Comparison of ENCODE assay signal across 24 mouse cellular contexts in genomic region chr19:38745810-38746491, GRCm38 (mm10).
DNase-seq lines count a peak whose midpoint lies in the region; ATAC-seq and TF ChIP-seq lines count a peak whose summit lies in the region.
"Had no signal": no experiment of that assay in that cellular context is flagged by ENCODE, and none has a peak within 500 bp of the region (broad histone marks: within the 10 kb centered on the region; RNA-seq: fewer than 3 reads in every experiment).

No protein-coding gene starts in this region.

- TF ChIP-seq EP300 in stomach, postnatal 0 days (optimal IDR thresholded peaks at IDR 0.05): no peak

- no peaks in the 10 kb centered on the region for H3K27me3 ChIP-seq in stomach, embryonic 15.5 days (replicated peaks)
- H3K27me3 ChIP-seq in stomach, postnatal 0 days (ENCODE audit: control insufficient read depth, insufficient read depth, low read length): no peaks in the 10 kb centered on the region
- H3K27me3 ChIP-seq in embryonic facial prominence, embryonic 14.5 days (replicated peaks; ENCODE audit: control insufficient read depth, insufficient read depth, low read length): no peaks in the 10 kb centered on the region
- no peaks in the 10 kb centered on the region for H3K27me3 ChIP-seq in limb, embryonic 13.5 days
- H3K27me3 ChIP-seq: forebrain, embryonic 12.5 days; hindbrain, embryonic 15.5 days; liver, embryonic 13.5 days; neural tube, embryonic 15.5 days had no signal

- no peaks in the 10 kb centered on the region for H3K4me1 ChIP-seq in stomach, embryonic 15.5 days
- no peaks in the 10 kb centered on the region for H3K4me1 ChIP-seq in stomach, postnatal 0 days (replicated peaks; ENCODE audit: control insufficient read depth, insufficient read depth)
- H3K4me1 ChIP-seq in embryonic facial prominence, embryonic 14.5 days (ENCODE audit: control insufficient read depth, insufficient read depth, low read length): peaks cover 26% of the 10 kb centered on the region
- peaks cover 29% of the 10 kb centered on the region for H3K4me1 ChIP-seq in limb, embryonic 13.5 days
- H3K4me1 ChIP-seq: forebrain, embryonic 12.5 days; hindbrain, embryonic 15.5 days; liver, embryonic 13.5 days; neural tube, embryonic 15.5 days had no signal

- 57% methylated on average over 10 of the region's 10 CpGs for WGBS in stomach, embryonic 15.5 days
- 69% methylated on average over 10 of the region's 10 CpGs for WGBS in stomach, postnatal 0 days
- 49% methylated on average over 10 of the region's 10 CpGs for WGBS in embryonic facial prominence, embryonic 14.5 days
- WGBS in limb, embryonic 13.5 days: 58% methylated on average over 10 of the region's 10 CpGs

- DNase-seq in stomach, postnatal 0 days (ENCODE audit: low spot score): no peak
- peak; percentile 29 for DNase-seq in Muller cell, postnatal 12 days (ENCODE audit: inconsistent ontology term)
- peak; percentile 32 for DNase-seq in embryonic facial prominence, embryonic 14.5 days (ENCODE audit: low spot score)
- no peak for DNase-seq in cerebellum, postnatal 10 days
- DNase-seq in left cerebral cortex, adult 18-20 months (ENCODE audit: low spot score in 2 of 2): no peak
- no peak for DNase-seq in heart, postnatal 4 days
- DNase-seq: adrenal gland, adult 2 months; cerebellum, adult 8-10 months; heart, postnatal 10 days; kidney, adult 8-10 months; layer of hippocampus, postnatal 36 days; left cerebral cortex, postnatal 4 days; liver, embryonic 13.5 days; lung, postnatal 4 days; right cerebral cortex, postnatal 14 days; spleen, adult 18-20 months had no signal

- TF ChIP-seq CTCF in stomach, postnatal 0 days (IDR thresholded peaks at IDR 0.05; ENCODE audit: low read depth): no peak

- no peak overlapping the region for H3K4me2 ChIP-seq in stomach, embryonic 15.5 days
- H3K4me2 ChIP-seq in stomach, postnatal 0 days (replicated peaks; ENCODE audit: low read depth): no peak overlapping the region
- H3K4me2 ChIP-seq in embryonic facial prominence, embryonic 14.5 days (ENCODE audit: low read depth, low read length): no peak overlapping the region
- H3K4me2 ChIP-seq in limb, embryonic 13.5 days (replicated peaks): 0 out of 2 replicates have a peak overlapping the region, but pooled peaks have one; percentile 4
- H3K4me2 ChIP-seq: forebrain, embryonic 12.5 days; heart, embryonic 11.5 days; hindbrain, embryonic 15.5 days; liver, embryonic 13.5 days; lung, embryonic 14.5 days; neural tube, embryonic 15.5 days had no signal

- H3K9ac ChIP-seq in stomach, embryonic 15.5 days: no peak overlapping the region
- H3K9ac ChIP-seq in stomach, postnatal 0 days (ENCODE audit: low read length): no peak overlapping the region
- no peak overlapping the region for H3K9ac ChIP-seq in embryonic facial prominence, embryonic 14.5 days (ENCODE audit: low read depth, low read length)
- no peak overlapping the region for H3K9ac ChIP-seq in limb, embryonic 13.5 days
- H3K9ac ChIP-seq: forebrain, embryonic 12.5 days; hindbrain, embryonic 15.5 days; liver, embryonic 13.5 days; lung, embryonic 14.5 days; neural tube, embryonic 15.5 days had no signal

- 0 out of 2 replicates have a peak overlapping the region, but pooled peaks have one; percentile 16 for H3K27ac ChIP-seq in stomach, embryonic 15.5 days
- H3K27ac ChIP-seq in stomach, postnatal 0 days (replicated peaks): no peak overlapping the region
- H3K27ac ChIP-seq in embryonic facial prominence, embryonic 14.5 days (replicated peaks; ENCODE audit: low read depth, low read length): no peak overlapping the region; the same call in 1 of the 2 replicates
- H3K27ac ChIP-seq in limb, embryonic 13.5 days: peak overlapping the region; percentile 55; the same call in 1 of the 2 replicates
- H3K27ac ChIP-seq: forebrain, embryonic 12.5 days; hindbrain, embryonic 15.5 days; liver, embryonic 13.5 days; neural tube, embryonic 15.5 days had no signal

- no peaks in the 10 kb centered on the region for H3K9me3 ChIP-seq in stomach, embryonic 15.5 days
- no peaks in the 10 kb centered on the region for H3K9me3 ChIP-seq in stomach, postnatal 0 days (ENCODE audit: control insufficient read depth, low read length)
- no peaks in the 10 kb centered on the region for H3K9me3 ChIP-seq in embryonic facial prominence, embryonic 14.5 days (ENCODE audit: control insufficient read depth, low read length)
- H3K9me3 ChIP-seq in limb, embryonic 13.5 days: no peaks in the 10 kb centered on the region
- H3K9me3 ChIP-seq: forebrain, embryonic 12.5 days; hindbrain, embryonic 15.5 days; liver, embryonic 13.5 days; neural tube, embryonic 15.5 days had no signal

- H3K4me3 ChIP-seq in stomach, embryonic 15.5 days (replicated peaks): no peak overlapping the region
- no peak overlapping the region for H3K4me3 ChIP-seq in stomach, postnatal 0 days (ENCODE audit: low read depth, low read length)
- H3K4me3 ChIP-seq in embryonic facial prominence, embryonic 14.5 days (ENCODE audit: low read depth, low read length): no peak overlapping the region
- no peak overlapping the region for H3K4me3 ChIP-seq in limb, embryonic 13.5 days
- H3K4me3 ChIP-seq: forebrain, embryonic 12.5 days; hindbrain, embryonic 15.5 days; liver, embryonic 13.5 days; neural tube, embryonic 15.5 days had no signal

- no peaks in the 10 kb centered on the region for H3K36me3 ChIP-seq in stomach, embryonic 15.5 days
- no peaks in the 10 kb centered on the region; the same call in 1 of the 2 replicates for H3K36me3 ChIP-seq in stomach, postnatal 0 days (ENCODE audit: control insufficient read depth, insufficient read depth, low read length)
- H3K36me3 ChIP-seq in embryonic facial prominence, embryonic 14.5 days (ENCODE audit: control insufficient read depth, insufficient read depth, low read length): no peaks in the 10 kb centered on the region
- H3K36me3 ChIP-seq in limb, embryonic 13.5 days: peaks cover 11% of the 10 kb centered on the region; the same call in 1 of the 2 replicates
- H3K36me3 ChIP-seq: forebrain, embryonic 12.5 days; hindbrain, embryonic 15.5 days; liver, embryonic 13.5 days; neural tube, embryonic 15.5 days had no signal

- no peak for ATAC-seq in stomach, embryonic 15.5 days (ENCODE audit: insufficient read depth, low FRiP score, low read depth)
- no peak for ATAC-seq in stomach, postnatal 0 days (ENCODE audit: low FRiP score, low TSS enrichment)
- ATAC-seq in embryonic facial prominence, embryonic 14.5 days (ENCODE audit: low read depth): 0 out of 2 replicates have a peak, but pooled peaks have one; percentile 12
- no peak for ATAC-seq in limb, embryonic 13.5 days (ENCODE audit: low FRiP score, low read depth)
- ATAC-seq: midbrain, embryonic 16.5 days had no signal

Comparison
In these comparisons a context has a peak if more than half of its experiments do, and no peak if none do; other contexts are left out.
1. H3K27ac ChIP-seq: peak in stomach, embryonic 15.5 days (single experiment) and limb, embryonic 13.5 days (single experiment); none in stomach, postnatal 0 days (single experiment) and embryonic facial prominence, embryonic 14.5 days (single experiment).
2. DNase-seq: peak in Muller cell, postnatal 12 days (single experiment) and embryonic facial prominence, embryonic 14.5 days (single experiment); none in stomach, postnatal 0 days (single experiment), cerebellum, postnatal 10 days (0 of 2), left cerebral cortex, adult 18-20 months (0 of 2) and heart, postnatal 4 days (single experiment).